17 mouse cellular contexts compared by ENCODE assay signal in the genomic region with DNA sequence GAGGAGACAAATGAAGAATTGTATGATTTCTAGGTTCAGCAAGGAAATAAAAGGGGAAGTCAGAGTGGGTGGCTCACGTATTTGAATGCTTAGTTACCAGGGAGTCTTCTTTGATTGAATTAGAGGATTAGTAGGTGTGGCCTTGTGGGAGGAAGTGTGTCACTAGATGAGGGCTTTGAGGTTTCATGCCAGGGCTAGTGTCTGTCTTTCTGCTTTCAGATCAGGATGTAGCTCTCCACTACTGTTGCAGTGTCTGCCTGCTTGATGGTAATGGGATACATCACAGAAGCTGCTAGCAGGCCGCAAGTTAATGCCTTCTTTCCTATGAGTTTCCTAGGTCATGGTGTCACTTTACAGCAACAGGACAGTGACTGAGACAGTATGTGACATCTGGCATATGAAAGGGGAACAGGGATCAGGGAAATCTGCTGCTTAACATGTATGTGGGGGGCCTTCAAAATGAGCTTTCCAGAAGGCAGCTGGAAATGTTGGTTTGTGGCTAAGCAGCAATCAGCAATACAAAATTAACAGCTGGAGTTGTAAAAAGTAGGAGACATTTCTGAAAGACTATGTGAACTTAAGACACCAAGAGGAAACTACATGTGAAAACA. TPM values are rescaled to one million over a fixed set of nuclear protein-coding genes. Genes with fewer than 3 reads are reported as not detected.
DNase-seq lines count a peak whose midpoint lies in the region; ATAC-seq and TF ChIP-seq lines count a peak whose summit lies in the region.
"Had no signal": no experiment of that assay in that cellular context is flagged by ENCODE, and none has a peak within 500 bp of the region (broad histone marks: within the 10 kb centered on the region; RNA-seq: fewer than 3 reads in every experiment).

No protein-coding gene starts in this region.

- DNase-seq in spleen, adult 18-20 months: peak; percentile 9 to 16
- no peak for DNase-seq in spleen, postnatal 14 days (ENCODE audit: low spot score in 2 of 2)
- DNase-seq in CH12.LX (ENCODE audit: extremely low read depth) (peak; percentile 86), adipocyte (ENCODE audit: low spot score) (no peak)
- peak; percentile 3 for DNase-seq in skeletal muscle tissue, adult 2 months (ENCODE audit: low read depth, low spot score)
- DNase-seq in hindbrain, embryonic 11.5 days (ENCODE audit: low spot score): no peak
- DNase-seq: adrenal gland, postnatal 10 days; cerebellum, adult 11 months; gastrocnemius, postnatal 10 days; kidney, postnatal 36 days had no signal

- H3K4me2 ChIP-seq in CH12.LX (ENCODE audit: insufficient read depth, low read depth, poor library complexity, severe bottlenecking): peak overlapping the region; percentile 60
- H3K4me2 ChIP-seq in hindbrain, embryonic 11.5 days (replicated peaks; ENCODE audit: low read depth, low read length): no peak overlapping the region
- H3K4me2 ChIP-seq: forebrain, embryonic 12.5 days had no signal

- no peak for TF ChIP-seq CTCF in CH12.LX (conservative IDR thresholded peaks at IDR 0.05 in 1 of 2, IDR thresholded peaks at IDR 0.05 in 1 of 2; ENCODE audit: low read depth in 2 of 2, low read length in 2 of 2)

- WGBS in hindbrain, embryonic 11.5 days: 61% methylated on average over 2 of the region's 2 CpGs

- no peak overlapping the region for H3K9ac ChIP-seq in CH12.LX (ENCODE audit: insufficient read depth, low read depth)
- no peak overlapping the region for H3K9ac ChIP-seq in hindbrain, embryonic 11.5 days (ENCODE audit: low read depth, low read length)
- H3K9ac ChIP-seq: forebrain, embryonic 12.5 days had no signal

- dilution Hi-C loops in CH12.LX (cut with MboI; ENCODE audit: extremely low pct_ligation_motif_present, extremely low pct_unique_long_range_greater_than_20kb, low sequenced_read_pairs): no loop called here

- no peak for TF ChIP-seq RAD21 in CH12.LX (IDR thresholded peaks at IDR 0.05; ENCODE audit: low read depth, low read length)

- TF ChIP-seq EP300 in CH12.LX (IDR thresholded peaks at IDR 0.05; ENCODE audit: low read length): peak; percentile 38

- peak overlapping the region in 1 of 3 experiments; percentile 26 for H3K4me3 ChIP-seq in CH12.LX (replicated peaks in 1 of 3; ENCODE audit: low read depth in 2 of 3, low read length in 2 of 3, poor library complexity in 1 of 3)
- no peak overlapping the region for H3K4me3 ChIP-seq in hindbrain, embryonic 11.5 days (ENCODE audit: low read depth, low read length)
- H3K4me3 ChIP-seq: forebrain, embryonic 12.5 days had no signal

- H3K4me1 ChIP-seq in CH12.LX (ENCODE audit: control insufficient read depth in 1 of 2, insufficient read depth in 2 of 2): peaks cover 10 to 28% of the 10 kb centered on the region in 2 experiments
- H3K4me1 ChIP-seq in hindbrain, embryonic 11.5 days (replicated peaks; ENCODE audit: control insufficient read depth, insufficient read depth, low read length): no peaks in the 10 kb centered on the region
- H3K4me1 ChIP-seq: forebrain, embryonic 12.5 days had no signal

- in situ Hi-C loops in CH12.LX (cut with MboI; ENCODE audit: low pct_ligation_motif_present, low pct_unique_long_range_greater_than_20kb, low sequenced_read_pairs): loop anchor here (25.0 kb wide), 1 partner anchor 117 kb away; the partner anchor contains the start of gene Fam171b

- TF ChIP-seq POLR2A in CH12.LX (IDR thresholded peaks at IDR 0.05; ENCODE audit: low read depth, low read length): peak; percentile 47; the same call in 1 of the 2 replicates

- H3K9me3 ChIP-seq in CH12.LX (replicated peaks; ENCODE audit: low read length): no peaks in the 10 kb centered on the region
- no peaks in the 10 kb centered on the region for H3K9me3 ChIP-seq in hindbrain, embryonic 11.5 days (ENCODE audit: control insufficient read depth, low read length)
- H3K9me3 ChIP-seq: forebrain, embryonic 12.5 days had no signal

- H3K27me3 ChIP-seq in CH12.LX (replicated peaks): no peaks in the 10 kb centered on the region
- no peaks in the 10 kb centered on the region for H3K27me3 ChIP-seq in hindbrain, embryonic 11.5 days (ENCODE audit: control insufficient read depth, insufficient read depth, low read length)
- H3K27me3 ChIP-seq: forebrain, embryonic 12.5 days had no signal

- H3K36me3 ChIP-seq in CH12.LX (replicated peaks in 1 of 2; ENCODE audit: control insufficient read depth in 1 of 2, insufficient read depth in 1 of 2, low read length in 1 of 2): no peaks in the 10 kb centered on the region
- H3K36me3 ChIP-seq in hindbrain, embryonic 11.5 days (ENCODE audit: control insufficient read depth, insufficient read depth, low read length): no peaks in the 10 kb centered on the region
- H3K36me3 ChIP-seq: forebrain, embryonic 12.5 days had no signal

- H3K27ac ChIP-seq in CH12.LX (ENCODE audit: insufficient read depth, low read depth): peak overlapping the region; percentile 72
- no peak overlapping the region for H3K27ac ChIP-seq in hindbrain, embryonic 11.5 days (ENCODE audit: low read depth, low read length)
- H3K27ac ChIP-seq: forebrain, embryonic 12.5 days; hindbrain, postnatal 0 days had no signal

- ATAC-seq in granulocyte monocyte progenitor cell, adult 5-6 weeks (replicated peaks; ENCODE audit: poor library complexity, severe bottlenecking): peak; percentile 100
- ATAC-seq in hindbrain, embryonic 11.5 days (ENCODE audit: low FRiP score): no peak
- ATAC-seq: hindbrain, postnatal 0 days had no signal

- no peaks in the 10 kb centered on the region for H3K79me2 ChIP-seq in CH12.LX (replicated peaks; ENCODE audit: control insufficient read depth, extremely low read depth, insufficient read depth, poor library complexity, severe bottlenecking)

TF ChIP-seq in CH12.LX, 34 proteins besides CTCF, POLR2A, EP300 and RAD21:
- TF ChIP-seq E2F4 (IDR thresholded peaks at IDR 0.05; ENCODE audit: insufficient replicate concordance, low read depth, low read length) (no peak), SMC3 (IDR thresholded peaks at IDR 0.05; ENCODE audit: low read depth, low read length) (no peak), MYC (IDR thresholded peaks at IDR 0.05; ENCODE audit: low read depth, low read length) (0 out of 2 replicates have a peak, but pooled peaks have one; percentile 11), MAFK (IDR thresholded peaks at IDR 0.05; ENCODE audit: insufficient replicate concordance, low read length) (no peak), TBP (conservative IDR thresholded peaks at IDR 0.05; ENCODE audit: low read depth, low read length) (peak; percentile 82), NELFE (IDR thresholded peaks at IDR 0.05; ENCODE audit: low read depth, low read length) (0 out of 2 replicates have a peak, but pooled peaks have one; percentile 40), MXI1 (IDR thresholded peaks at IDR 0.05; ENCODE audit: low read depth, low read length) (no peak; the same call in 1 of the 2 replicates), HCFC1 (IDR thresholded peaks at IDR 0.05; ENCODE audit: low read depth, low read length) (no peak; the same call in 1 of the 2 replicates), IRF4 (IDR thresholded peaks at IDR 0.05; ENCODE audit: low read depth, low read length) (no peak), ELF1 (IDR thresholded peaks at IDR 0.05; ENCODE audit: low read depth, low read length) (peak; percentile 30; the same call in 1 of the 2 replicates)

RNA-seq across cellular contexts. Expression of gene Zswim2, which starts 11.4 kb away (rescaled TPM):
- total RNA-seq in CH12.LX (2012; rRNA removed) (not detected in 2 replicates), CH12.LX (2014; rRNA removed) (not detected in 2 replicates)
- not detected in 2 replicates for polyA plus RNA-seq in CH12.LX (2012; ENCODE audit: insufficient read length, low read depth)
- not detected in 2 replicates for total RNA-seq in granulocyte monocyte progenitor cell, adult 5-6 weeks (2014; fragmentation: Nextera tagmentation)
- not detected in 2 replicates for total RNA-seq in granulocyte monocyte progenitor cell, adult 5-6 weeks (2017)
- not detected in 2 replicates for polyA plus RNA-seq in hindbrain, embryonic 11.5 days (2014; fragmentation: Nextera tagmentation; extraction: Ambion mirVana)
- total RNA-seq: adrenal gland, postnatal 10 days; gastrocnemius, postnatal 10 days; hindbrain, postnatal 0 days; liver, adult 2 months had no signal
- polyA plus RNA-seq: forebrain, embryonic 12.5 days; heart, embryonic 14.5 days; hindbrain, postnatal 0 days; liver, adult 2 months; stomach, embryonic 14.5 days; urinary bladder, adult 2 months had no signal

RNA-seq across cellular contexts. Expression of gene Gm13698, which starts 25.9 kb away (rescaled TPM):
- 0.04 TPM in 1 of 2 replicates, not detected in the other for total RNA-seq in CH12.LX (2012; rRNA removed)
- 0.34 and 0.44 TPM in 2 replicates for total RNA-seq in CH12.LX (2014; rRNA removed)
- polyA plus RNA-seq in CH12.LX (2012; ENCODE audit: insufficient read length, low read depth): not detected in 2 replicates
- not detected in 2 replicates for total RNA-seq in granulocyte monocyte progenitor cell, adult 5-6 weeks (2014; fragmentation: Nextera tagmentation)
- total RNA-seq in granulocyte monocyte progenitor cell, adult 5-6 weeks (2017): 0.10 and 0.13 TPM in 2 replicates
- polyA plus RNA-seq in hindbrain, embryonic 11.5 days (2014; fragmentation: Nextera tagmentation; extraction: Ambion mirVana): not detected in 2 replicates
- total RNA-seq: hindbrain, postnatal 0 days; liver, adult 2 months had no signal
- polyA plus RNA-seq: forebrain, embryonic 12.5 days; heart, embryonic 14.5 days; hindbrain, postnatal 0 days; liver, adult 2 months; stomach, embryonic 14.5 days had no signal

RNA-seq across cellular contexts. Expression of gene Gm13693, which starts 31.7 kb away (rescaled TPM):
- total RNA-seq in CH12.LX (2012; rRNA removed): 0.04 TPM in 1 of 2 replicates, not detected in the other
- total RNA-seq in CH12.LX (2014; rRNA removed): 0.34 and 0.44 TPM in 2 replicates
- polyA plus RNA-seq in CH12.LX (2012; ENCODE audit: insufficient read length, low read depth): not detected in 2 replicates
- not detected in 2 replicates for total RNA-seq in granulocyte monocyte progenitor cell, adult 5-6 weeks (2014; fragmentation: Nextera tagmentation)
- total RNA-seq in granulocyte monocyte progenitor cell, adult 5-6 weeks (2017): 0.10 and 0.13 TPM in 2 replicates
- not detected in 2 replicates for polyA plus RNA-seq in hindbrain, embryonic 11.5 days (2014; fragmentation: Nextera tagmentation; extraction: Ambion mirVana)
- total RNA-seq: hindbrain, postnatal 0 days; liver, adult 2 months had no signal
- polyA plus RNA-seq: forebrain, embryonic 12.5 days; heart, embryonic 14.5 days; hindbrain, postnatal 0 days; liver, adult 2 months; stomach, embryonic 14.5 days had no signal

RNA-seq across cellular contexts. Expression of gene Gm13695, which starts 37.5 kb away (rescaled TPM):
- total RNA-seq in CH12.LX (2012; rRNA removed) (0.04 TPM in 1 of 2 replicates, not detected in the other), CH12.LX (2014; rRNA removed) (0.34 TPM in 1 of 2 replicates, not detected in the other)
- not detected in 2 replicates for polyA plus RNA-seq in CH12.LX (2012; ENCODE audit: insufficient read length, low read depth)
- total RNA-seq in granulocyte monocyte progenitor cell, adult 5-6 weeks (2014; fragmentation: Nextera tagmentation): not detected in 2 replicates
- total RNA-seq in granulocyte monocyte progenitor cell, adult 5-6 weeks (2017): not detected in 2 replicates
- polyA plus RNA-seq in hindbrain, embryonic 11.5 days (2014; fragmentation: Nextera tagmentation; extraction: Ambion mirVana): not detected in 2 replicates
- total RNA-seq: adrenal gland, postnatal 10 days; gastrocnemius, postnatal 10 days; hindbrain, postnatal 0 days; liver, adult 2 months had no signal
- polyA plus RNA-seq: forebrain, embryonic 12.5 days; heart, embryonic 14.5 days; hindbrain, postnatal 0 days; liver, adult 2 months; stomach, embryonic 14.5 days had no signal

RNA-seq across cellular contexts. Expression of gene Gm13696, which starts 43.3 kb away (rescaled TPM):
- total RNA-seq in CH12.LX (2012; rRNA removed): 0.04 TPM in 1 of 2 replicates, not detected in the other
- total RNA-seq in CH12.LX (2014; rRNA removed): 0.34 and 0.44 TPM in 2 replicates
- polyA plus RNA-seq in CH12.LX (2012; ENCODE audit: insufficient read length, low read depth): not detected in 2 replicates
- not detected in 2 replicates for total RNA-seq in granulocyte monocyte progenitor cell, adult 5-6 weeks (2014; fragmentation: Nextera tagmentation)
- 0.10 and 0.13 TPM in 2 replicates for total RNA-seq in granulocyte monocyte progenitor cell, adult 5-6 weeks (2017)
- not detected in 2 replicates for polyA plus RNA-seq in hindbrain, embryonic 11.5 days (2014; fragmentation: Nextera tagmentation; extraction: Ambion mirVana)
- total RNA-seq: hindbrain, postnatal 0 days; liver, adult 2 months had no signal
- polyA plus RNA-seq: forebrain, embryonic 12.5 days; heart, embryonic 14.5 days; hindbrain, postnatal 0 days; liver, adult 2 months; stomach, embryonic 14.5 days had no signal

Comparison
In these comparisons a context has a peak if more than half of its experiments do, and no peak if none do; other contexts are left out.
1. DNase-seq: peak in spleen, adult 18-20 months (2 of 2), CH12.LX (single experiment) and skeletal muscle tissue, adult 2 months (single experiment); none in spleen, postnatal 14 days (0 of 2), hindbrain, embryonic 11.5 days (single experiment) and adipocyte (single experiment).